Mouse (Mus musculus) frontal cortex, adult (tissue): ENCODE data around the gene Ctf1.
"Not testable (repeated sequence)": the region's sequence is repeated elsewhere in the genome, so short reads cannot be mapped to it uniquely, and the experiment has no call there.

Source experiments
- ATAC-seq: cut with Nextera tagmentation; 2 replicates; pipeline ENCODE4 v1.9.2; 2017; ENCODE audit warnings: mild to moderate bottlenecking, moderate library complexity, mixed read lengths; ENCODE audit not compliant: low TSS enrichment

Gene Ctf1

GRCm38 (mm10) chr7:127693290-127693689, 19.2 kb upstream of the Ctf1 start:
- no peak for ATAC-seq

DNA sequence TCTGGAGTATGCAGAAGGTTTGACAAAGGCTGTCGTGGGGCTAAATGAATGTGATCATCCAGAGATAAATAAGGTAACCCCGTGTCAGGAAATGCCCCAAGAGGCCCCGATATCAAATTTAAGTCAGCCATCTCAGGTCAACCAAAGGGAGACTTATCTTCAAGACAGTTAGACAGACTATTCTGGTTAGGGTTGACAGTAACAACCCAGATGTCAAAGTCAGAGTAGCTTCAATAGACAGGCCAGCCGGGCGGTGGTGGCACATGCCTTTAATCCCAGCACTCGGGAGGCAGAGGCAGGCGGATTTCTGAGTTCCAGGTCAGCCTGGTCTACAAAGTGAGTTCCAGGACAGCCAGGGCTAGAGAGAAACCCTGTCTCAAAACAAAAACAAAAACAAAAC, 18.8 kb upstream of the Ctf1 start:
- not testable (repeated sequence) for ATAC-seq

GRCm38 (mm10) chr7:127698986-127699385, 13.6 kb upstream of the Ctf1 start:
- peak; percentile 70; the same call in 1 of the 2 replicates for ATAC-seq

DNA sequence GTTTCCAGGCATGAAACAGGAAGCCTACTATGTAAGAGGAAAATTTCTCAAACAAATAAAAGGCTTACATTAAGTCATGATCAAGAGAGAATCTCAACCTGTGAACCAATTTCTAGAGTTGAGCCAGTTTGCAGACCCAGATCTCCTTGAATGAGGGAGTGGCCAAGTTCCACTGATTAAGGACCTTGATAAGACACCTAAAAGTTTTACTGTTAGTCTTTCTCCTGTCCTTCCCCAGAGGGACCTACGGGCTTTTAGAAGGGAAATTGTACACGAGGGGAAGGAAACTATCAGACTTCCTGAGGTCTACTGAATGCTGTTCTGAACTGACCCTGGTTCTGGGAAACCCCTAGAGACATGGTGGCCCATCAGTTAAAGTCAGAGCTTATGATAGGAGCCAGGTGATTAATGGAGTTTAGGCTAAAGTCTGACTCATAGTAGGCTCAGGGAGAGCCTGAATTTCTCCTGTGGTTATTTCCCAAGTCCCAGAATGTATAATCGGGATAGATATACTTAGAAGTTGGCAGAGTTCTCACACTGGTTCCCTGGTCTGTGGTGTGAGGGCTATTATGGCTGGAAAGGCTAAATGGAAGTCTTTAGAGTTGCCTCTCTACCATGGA, 11.7 kb upstream of the Ctf1 start:
- ATAC-seq = no peak

- no peak for ATAC-seq
Observed at GRCm38 (mm10) chr7:127703561-127704178, 8.9 kb upstream of the Ctf1 start.

DNA sequence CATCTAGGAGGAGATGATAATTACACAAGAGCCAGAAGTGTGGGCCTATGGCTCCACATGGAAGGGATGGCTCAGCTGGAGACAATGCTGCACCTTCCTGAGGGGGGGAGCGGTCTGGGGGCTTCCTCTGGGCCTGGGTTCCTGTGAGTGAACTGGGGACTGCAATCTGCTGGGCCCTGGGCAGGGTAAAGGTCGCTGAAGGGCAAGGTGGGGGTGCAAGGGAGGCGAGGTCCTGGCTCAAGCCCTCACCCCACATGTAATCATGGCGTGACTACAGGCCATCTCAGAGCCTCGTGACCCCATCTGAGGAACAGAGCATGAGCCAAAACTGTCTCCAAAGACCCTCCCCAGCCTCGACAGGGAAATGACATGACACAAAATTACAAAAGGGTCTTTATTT, 7.9 kb upstream of the Ctf1 start:
- no peak for ATAC-seq

- ATAC-seq = no peak
Observed at GRCm38 (mm10) chr7:127705706-127706105, 6.8 kb upstream of the Ctf1 start.

- no peak for ATAC-seq
Observed at GRCm38 (mm10) chr7:127707045-127707956, 5.2 kb upstream of the Ctf1 start.

DNA sequence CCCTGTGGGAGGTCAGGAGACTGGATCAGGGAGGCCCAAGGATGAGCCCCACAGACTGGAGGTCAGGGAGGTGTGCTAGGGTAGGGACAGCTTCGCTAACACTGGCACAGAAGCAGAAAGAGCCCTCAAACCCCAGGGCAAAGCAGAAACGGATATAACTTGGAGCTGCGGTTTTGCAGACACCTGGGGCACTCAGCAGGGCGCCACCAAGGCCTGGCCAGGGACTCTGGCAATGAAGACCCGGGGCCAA, 4.7 kb upstream of the Ctf1 start:
- ATAC-seq = no peak

- peak; percentile 74 for ATAC-seq
Observed at GRCm38 (mm10) chr7:127708207-127709078, 4.1 kb upstream of the Ctf1 start, which contains the start of gene Bcl7c. TSS of gene Bcl7c (minus strand) at chr7:127708933.

DNA sequence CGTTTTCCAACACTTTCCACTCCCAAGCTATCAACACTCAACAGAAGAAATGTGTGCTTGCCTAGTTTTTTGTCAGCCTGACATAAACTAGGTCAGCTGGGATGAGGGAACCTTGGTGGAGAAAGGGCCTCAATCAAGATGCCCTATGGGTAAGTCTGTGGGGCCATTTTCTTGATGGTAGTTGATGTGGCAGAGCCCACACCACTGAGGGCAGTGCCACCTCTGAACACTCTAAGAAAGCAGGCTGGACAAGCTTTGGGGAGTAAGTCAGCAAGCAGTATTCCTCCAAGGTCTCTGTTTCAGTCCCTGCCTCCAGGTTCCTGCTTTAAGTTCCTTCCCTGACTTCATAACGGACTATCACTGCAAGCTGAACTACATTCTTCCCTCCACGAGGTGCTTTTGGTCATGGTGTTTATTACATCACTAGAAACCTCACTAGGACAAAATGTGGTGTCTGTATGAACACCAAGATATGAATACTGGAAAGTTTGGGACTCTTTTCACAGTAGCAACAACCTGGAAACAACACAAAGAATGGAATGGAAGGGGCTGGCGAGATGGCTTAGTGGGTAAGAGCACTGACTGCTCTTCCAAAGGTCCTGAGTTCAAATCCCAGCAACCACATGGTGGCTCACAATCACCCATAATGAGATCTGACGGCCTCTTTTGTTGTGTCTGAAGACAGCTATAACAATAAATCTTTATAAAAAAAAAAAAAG, 3.1 kb upstream of the Ctf1 start:
- ATAC-seq = no peak

DNA sequence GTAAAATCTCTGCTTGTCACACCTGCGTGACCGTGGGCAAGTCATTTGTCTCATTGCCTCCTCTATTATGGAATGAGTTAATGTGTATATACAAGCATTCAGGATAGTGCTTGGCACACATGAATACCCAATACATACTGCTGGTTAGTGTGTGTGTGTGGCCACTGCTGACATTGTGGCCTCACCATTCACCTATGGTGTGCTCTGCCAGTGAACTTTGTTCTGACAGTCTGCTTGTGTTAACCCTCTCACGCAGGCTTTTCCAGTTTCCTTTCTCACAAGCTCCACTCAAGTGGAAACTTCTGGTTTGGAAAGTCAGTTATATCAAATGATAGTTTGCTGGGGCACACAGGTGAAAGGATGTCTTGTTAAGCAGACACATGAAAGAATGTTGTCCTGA, 1.5 kb upstream of the Ctf1 start:
- ATAC-seq = no peak

- no peak for ATAC-seq
Observed at GRCm38 (mm10) chr7:127711456-127711855, 1.1 kb upstream of the Ctf1 start.

GRCm38 (mm10) chr7:127714816-127715215, 2.3 kb downstream of the Ctf1 start:
- no peak for ATAC-seq

DNA sequence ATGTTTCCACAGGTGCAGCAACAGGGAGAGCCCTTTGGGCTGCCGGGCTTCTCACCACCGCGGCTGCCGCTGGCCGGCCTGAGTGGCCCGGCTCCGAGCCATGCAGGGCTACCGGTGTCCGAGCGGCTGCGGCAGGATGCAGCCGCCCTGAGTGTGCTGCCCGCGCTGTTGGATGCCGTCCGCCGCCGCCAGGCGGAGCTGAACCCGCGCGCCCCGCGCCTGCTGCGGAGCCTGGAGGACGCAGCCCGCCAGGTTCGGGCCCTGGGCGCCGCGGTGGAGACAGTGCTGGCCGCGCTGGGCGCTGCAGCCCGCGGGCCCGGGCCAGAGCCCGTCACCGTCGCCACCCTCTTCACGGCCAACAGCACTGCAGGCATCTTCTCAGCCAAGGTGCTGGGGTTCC, 4.5 kb downstream of the Ctf1 start:
- ATAC-seq = peak; percentile 71

DNA sequence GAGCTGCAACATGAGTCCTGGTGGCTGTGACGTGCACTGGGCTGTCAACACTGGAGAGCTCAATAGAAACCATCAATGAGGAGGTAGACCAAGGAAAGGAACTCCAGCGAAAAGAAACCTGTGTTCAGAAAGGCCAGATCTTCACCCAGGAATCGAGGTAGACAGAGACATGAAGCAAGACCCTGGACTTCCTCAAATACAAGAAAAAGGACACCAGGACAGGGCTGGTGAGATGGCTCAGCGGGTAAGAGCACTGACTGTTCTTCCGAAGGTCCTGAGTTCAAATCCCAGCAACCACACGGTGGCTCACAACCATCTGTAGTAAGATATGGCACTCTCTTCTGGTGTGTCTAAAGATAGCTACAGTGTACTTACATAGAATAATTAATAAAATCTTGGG, 5.8 kb downstream of the Ctf1 start:
- no peak for ATAC-seq

DNA sequence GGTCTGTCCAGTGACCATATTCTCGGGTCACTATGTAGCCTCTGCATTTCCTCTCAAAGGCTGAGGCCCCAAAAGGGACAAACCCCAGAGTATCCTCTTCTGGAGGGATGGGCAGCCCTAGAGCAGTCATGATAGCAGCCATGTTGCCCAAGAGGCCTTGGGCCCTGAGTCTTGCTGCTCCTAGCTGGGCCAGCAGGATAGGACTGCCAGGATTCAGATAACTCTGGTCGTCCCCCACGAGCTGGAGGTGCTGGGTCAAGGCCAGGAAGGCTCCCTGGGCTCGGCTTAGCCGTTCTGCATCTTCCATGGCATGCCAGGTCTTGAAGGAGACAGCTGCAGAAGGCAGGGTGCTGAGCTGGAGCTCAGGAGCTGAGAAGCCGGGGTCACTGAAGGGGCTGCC, 6.7 kb downstream of the Ctf1 start:
- ATAC-seq = no peak

- ATAC-seq = no peak
Observed at GRCm38 (mm10) chr7:127725490-127725889, 13.0 kb downstream of the Ctf1 start.

- no peak for ATAC-seq
Observed at GRCm38 (mm10) chr7:127725924-127726323, 13.4 kb downstream of the Ctf1 start.

DNA sequence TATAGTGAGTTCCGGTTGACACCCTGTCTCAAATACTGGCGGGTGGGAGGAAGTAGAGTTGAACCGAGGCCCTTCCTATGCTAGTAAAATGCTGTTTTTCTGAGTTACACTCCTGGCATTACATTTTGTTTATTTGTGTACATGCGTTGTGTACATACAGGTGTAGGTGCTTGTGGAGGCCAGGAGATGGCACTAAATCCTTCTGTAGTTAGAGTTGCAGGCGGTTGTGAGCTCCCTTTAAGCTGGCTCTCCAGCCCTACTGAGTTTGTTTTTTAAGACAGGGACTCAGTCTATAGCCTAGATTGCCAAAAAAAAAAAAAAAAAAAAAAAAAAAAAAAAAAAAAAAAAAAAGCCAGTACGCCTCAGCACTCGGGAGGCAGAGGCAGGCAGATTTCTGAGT, 15.4 kb downstream of the Ctf1 start:
- ATAC-seq = no peak

DNA sequence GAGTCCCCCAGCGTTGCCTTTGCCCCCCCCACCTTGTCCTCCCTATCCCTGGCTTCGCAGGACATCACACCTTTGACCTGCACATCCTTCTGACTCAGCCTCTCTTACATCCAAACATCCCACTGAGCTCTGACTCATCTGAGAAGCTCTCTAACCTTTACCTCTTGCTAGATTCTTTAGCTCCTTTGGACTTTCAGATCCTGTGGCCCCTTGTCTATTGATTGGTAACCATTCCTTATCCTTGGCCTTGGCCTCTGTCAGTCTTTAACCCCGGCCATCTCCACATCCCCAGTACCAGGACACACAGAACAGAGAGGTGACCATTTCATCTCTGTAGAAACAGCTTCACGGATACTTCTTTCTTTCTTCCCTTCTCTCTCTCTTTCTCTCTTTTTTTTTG, 17.6 kb downstream of the Ctf1 start:
- ATAC-seq = no peak
